Mouse (Mus musculus): ENCODE measurements around the gene Tgm2.

- TF ChIP-seq CTCF (IDR thresholded peaks at IDR 0.05; ENCODE audit: borderline replicate concordance, insufficient read depth, low read length) = no peak
- TF ChIP-seq POLR2A (IDR thresholded peaks at IDR 0.05; ENCODE audit: low read depth, low read length) = no peak
Measured at GRCm38 (mm10) chr2:158155101-158155500, 8.9 kb upstream of the Tgm2 start.
